Mouse (Mus musculus) T-cell, adult 2 months (primary cell): ENCODE results near the gene Pnp.
A peak's percentile ranks its signal among the peaks of the same experiment; 100 is the strongest.
"Not testable (repeated sequence)": the region's sequence is repeated elsewhere in the genome, so short reads cannot be mapped to it uniquely, and the experiment has no call there.

Experiments
- DNase-seq: peaks from one replicate; pipeline ENCODE4 v3.0.0; 2022; ENCODE audit warnings: low spot score

The Pnp gene

GRCm38 (mm10) chr14:50975001-50975400, 44.1 kb downstream of the Pnp start:
- no peak for DNase-seq

GRCm38 (mm10) chr14:50976674-50977073, 45.8 kb downstream of the Pnp start:
- DNase-seq: no peak

GRCm38 (mm10) chr14:50978451-50978850, 47.6 kb downstream of the Pnp start:
- not testable (repeated sequence) for DNase-seq

DNA sequence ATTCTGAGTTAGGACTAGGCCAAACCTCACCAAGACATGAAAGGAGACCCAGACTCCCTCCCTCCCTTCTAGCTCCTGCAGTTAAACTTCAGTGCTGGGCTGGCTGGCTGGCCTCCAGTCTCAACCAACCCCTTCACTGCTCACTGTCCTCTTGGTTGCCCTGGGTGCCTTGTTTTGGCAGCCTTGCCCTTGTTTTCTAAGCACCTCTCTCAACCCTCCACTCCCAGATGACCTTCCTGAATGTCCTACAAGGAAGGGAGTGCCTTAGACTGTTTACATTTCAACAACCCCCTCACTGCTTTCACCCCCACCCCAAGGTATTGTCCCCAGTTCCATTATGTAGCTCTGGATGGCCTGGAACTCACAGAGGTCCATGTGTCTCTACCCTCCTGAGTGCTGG, 48.7 kb downstream of the Pnp start:
- no peak for DNase-seq

GRCm38 (mm10) chr14:50981207-50981606, 50.3 kb downstream of the Pnp start:
- peak; percentile 17 for DNase-seq

DNA sequence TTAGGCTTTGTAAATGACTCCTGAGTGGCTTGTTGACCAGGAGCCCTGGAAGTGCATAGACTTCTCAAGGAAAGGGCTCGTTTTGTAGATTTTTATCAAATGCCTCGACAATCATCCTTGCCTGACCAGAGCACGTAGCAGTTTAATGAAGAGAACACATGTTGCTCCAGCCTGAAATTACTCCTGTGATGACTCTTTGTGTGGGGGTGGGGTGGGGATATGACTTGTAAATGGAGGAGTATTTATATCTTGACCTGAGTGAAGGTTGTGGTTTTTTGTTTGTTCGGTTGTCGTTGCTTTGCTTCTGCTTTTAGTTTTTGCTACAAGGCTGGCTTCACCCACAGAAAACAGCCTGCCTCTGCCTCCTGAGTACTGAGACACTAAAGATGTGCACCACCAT, 51.0 kb downstream of the Pnp start:
- no peak for DNase-seq

DNA sequence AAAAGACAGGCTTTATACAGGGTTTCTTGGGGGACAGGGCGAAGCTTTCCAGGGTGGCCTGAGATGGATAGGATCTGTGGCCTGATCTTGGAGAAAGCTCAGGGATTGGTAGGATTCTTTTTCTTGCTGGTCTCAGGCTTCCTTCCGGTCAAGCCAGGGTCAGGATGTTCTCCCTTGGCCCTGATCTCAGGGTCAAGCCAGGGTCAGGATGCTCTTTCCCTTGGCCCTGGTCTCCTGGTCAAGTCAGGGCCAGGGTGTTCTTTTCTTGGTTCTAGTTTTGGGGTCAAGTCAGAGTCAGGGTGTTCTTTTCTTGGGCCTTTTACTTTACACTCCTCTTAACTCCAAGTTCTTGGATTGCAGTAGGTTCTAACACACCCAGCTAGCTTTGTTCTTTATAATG, 56.8 kb downstream of the Pnp start:
- no peak for DNase-seq

DNA sequence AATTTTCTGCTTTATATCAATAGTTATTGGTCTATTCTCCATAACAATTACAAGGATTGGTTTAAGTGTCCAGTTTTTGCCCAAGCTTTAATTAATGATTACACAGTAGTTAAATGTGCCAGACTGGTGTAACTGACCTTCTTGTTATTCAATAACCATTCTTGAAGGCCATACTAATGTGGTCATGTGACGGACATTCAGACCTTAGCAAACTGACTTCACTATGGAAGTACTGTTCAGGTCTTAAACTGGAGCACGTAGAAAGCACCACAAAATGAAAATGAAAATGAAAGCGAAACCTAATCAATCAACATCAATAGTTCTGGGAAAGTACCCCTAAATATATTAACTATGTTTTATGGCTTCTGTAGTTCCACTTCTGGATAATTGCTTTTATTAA, 60.2 kb downstream of the Pnp start:
- DNase-seq: no peak

GRCm38 (mm10) chr14:50997088-50997487, 66.2 kb downstream of the Pnp start:
- no peak for DNase-seq

GRCm38 (mm10) chr14:50997999-50998666, 67.3 kb downstream of the Pnp start:
- no peak for DNase-seq

DNA sequence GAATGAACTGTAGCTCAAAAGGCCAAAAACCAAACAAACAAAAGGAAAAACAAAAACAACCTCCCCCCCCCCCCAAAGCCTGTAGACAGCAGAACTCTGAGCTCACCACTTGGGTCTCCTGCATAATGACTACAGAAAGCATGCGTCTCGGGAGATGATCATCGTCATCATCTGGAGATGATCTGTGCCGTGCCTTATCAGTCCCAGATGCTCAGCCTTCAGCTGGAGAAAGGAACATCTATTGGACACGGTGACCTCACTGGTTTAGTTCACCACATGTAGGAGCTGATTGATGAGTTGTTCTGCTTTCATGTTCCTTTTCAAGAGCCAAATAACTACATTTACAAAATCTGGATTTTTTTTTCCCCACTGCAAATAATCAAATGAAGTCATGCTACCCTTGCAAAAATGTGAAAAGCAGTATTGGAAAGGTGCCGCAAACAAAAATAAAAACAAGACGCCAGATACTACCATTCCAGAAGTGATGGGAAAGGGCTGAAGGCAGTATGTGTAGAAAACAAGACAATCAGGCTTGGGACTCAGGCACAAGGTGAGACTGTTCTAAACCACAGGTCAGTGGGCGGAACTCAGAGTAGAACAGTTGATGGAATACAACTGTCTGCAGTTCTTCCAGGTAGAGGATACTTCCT, 76.4 kb downstream of the Pnp start, which contains the start of gene Rnase10:
Gene Rnase10 (plus strand): TSS at position 600 of the 650 bp plus-strand sequence.
- DNase-seq: no peak

DNA sequence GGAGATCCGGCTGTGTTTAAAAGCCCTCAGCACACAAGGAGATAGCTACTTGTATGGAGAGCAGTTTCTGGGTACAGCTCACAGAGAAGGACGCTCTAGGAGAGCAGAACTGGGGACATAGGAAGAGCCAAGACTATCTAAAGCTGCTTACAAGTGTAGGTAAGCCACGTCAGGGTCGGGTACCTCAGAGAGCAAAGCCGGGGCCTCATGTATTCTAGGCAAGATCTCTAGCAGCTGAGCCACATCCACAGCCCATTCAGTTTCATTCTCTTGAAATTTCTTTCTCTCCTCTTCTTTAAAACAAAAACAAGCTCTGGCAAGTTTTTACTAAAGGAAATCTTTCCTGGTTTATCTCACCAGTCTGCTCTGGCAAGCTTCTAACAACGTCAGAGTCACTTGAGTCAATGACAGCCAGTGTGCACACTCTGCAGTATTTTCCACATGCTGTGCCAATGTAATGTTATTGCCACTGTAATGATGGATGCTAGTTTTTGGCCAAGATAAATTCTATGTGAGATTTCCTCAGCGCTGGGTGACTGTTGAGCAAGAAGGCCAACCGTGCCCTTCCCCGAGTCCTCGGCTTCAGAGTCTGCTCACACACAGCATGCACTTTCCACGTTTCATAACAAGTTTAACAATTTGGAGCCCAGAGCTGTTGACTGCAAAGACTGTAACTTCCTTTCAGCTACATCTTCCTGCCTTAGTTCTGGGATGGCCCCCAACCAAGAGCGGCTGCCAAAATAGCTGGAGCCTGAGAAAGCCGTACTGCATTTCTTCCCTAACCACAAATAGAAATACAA, 77.2 kb downstream of the Pnp start:
- no peak for DNase-seq

- DNase-seq: no peak
Measured at GRCm38 (mm10) chr14:51008781-51009180, 77.9 kb downstream of the Pnp start.

DNA sequence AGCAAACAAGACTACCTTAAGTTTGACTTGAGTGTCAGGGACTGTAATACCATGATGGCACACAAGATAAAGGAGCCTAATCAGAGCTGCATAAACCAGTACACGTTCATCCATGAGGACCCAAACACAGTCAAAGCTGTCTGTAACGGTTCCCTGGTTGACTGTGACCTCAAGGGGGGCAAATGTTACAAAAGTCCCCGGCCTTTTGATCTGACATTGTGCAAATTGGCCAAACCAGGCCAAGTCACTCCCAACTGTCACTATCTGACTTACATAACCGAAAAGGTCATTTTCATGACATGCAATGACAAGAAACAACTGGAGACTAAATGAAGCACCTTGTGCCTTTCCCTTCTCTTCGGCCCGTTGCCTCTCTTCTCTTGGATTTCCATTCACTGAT, 78.7 kb downstream of the Pnp start:
- DNase-seq: no peak

GRCm38 (mm10) chr14:51014724-51015123, 83.8 kb downstream of the Pnp start:
- not testable (repeated sequence) for DNase-seq
